Mouse (Mus musculus): Measurements from ENCODE around the gene Yipf4. TPM values are rescaled to one million over a fixed set of nuclear protein-coding genes. Genes with fewer than 3 reads are reported as not detected.
"Not testable (repeated sequence)": the region's sequence is repeated elsewhere in the genome, so short reads cannot be mapped to it uniquely, and the experiment has no call there.

The Yipf4 gene
- 10 to 100 TPM; 72.8 to 83.4 TPM for total RNA-seq (2021)
- long read RNA-seq, experiment 1, transcript Yipf4-201 (6 exons, 2,133 nt), result major isoform, 73 of 77 reads
- long read RNA-seq, experiment 1, partial matches to known transcripts, result 0 of 77 reads
- long read RNA-seq, experiment 1, other reads (novel, unspliced or antisense), result 3 of 77 reads
- long read RNA-seq, experiment 2, transcript Yipf4-201 (6 exons, 2,133 nt), result major isoform, 53 of 56 reads
- long read RNA-seq, experiment 2, partial matches to known transcripts, result 1 of 56 reads
- long read RNA-seq, experiment 2, other reads (novel, unspliced or antisense), result 2 of 56 reads

DNA sequence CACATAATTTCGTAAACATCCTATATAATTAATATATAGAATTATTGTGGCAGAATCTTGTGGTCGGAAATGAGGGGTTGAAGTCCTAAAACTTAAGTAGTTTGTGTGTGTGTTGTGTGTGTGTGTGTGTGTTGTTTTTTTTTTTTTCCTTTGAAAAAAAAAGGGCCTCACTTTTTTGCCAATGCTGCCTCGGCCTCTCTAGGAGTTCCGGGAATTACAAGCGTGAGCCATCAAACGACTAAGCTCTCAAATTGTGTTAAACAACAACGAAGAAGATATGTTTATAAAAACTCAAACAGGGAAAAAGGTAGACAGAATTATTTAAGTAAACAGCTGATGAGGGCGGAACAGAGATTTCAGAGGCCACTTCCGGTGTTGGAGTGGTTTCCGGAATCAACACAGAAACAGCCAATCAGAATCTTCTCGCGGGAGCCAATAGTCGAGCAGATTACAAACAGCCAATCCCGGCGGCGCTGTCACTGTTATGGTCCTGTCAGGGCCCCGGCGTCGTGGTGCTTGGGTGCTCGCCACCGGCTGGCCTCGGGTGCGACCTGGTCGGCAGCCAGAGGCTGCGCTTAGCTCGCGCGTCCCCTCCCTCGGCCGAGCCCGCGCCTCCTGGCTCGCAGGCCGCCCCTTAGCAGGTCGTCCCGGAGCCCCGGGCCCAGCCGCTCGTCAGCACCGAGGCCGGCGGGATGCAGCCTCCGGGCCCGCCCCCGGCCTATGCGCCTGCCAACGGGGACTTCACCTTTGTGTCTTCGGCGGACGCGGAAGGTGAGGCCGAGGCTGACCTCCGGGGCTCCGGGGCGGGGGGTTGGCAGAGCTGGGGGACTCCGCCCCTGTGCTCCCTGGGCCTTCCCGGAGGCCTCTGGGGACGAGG lies at the start of gene Yipf4:
TSS of gene Yipf4 (plus strand) at position 470 of the 877 bp plus-strand sequence.
- peak; percentile 97 to 98 for DNase-seq (ENCODE audit: low spot score in 2 of 2)

DNA sequence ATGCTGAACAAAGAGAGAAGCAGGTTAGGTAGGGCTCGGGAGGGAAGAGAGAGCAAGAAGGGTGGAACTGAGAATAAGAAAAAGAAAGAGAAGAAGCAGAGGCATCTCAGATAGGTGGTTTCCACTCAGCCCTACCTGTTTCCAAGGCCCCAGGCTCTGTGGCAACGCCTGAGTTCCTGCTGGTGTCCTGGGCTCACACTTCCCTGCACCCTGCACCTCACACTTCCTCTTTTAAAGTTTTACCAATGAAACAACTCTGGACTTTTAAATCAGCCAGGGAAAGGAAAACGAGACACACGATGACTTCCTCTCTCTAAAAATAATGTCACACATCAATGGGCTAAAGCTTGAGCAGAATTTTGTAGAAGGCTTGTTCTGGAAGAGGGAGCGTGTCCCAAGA lies 48.8 kb upstream of the Yipf4 start:
- DNase-seq (ENCODE audit: low spot score in 2 of 2), result no peak

DNA sequence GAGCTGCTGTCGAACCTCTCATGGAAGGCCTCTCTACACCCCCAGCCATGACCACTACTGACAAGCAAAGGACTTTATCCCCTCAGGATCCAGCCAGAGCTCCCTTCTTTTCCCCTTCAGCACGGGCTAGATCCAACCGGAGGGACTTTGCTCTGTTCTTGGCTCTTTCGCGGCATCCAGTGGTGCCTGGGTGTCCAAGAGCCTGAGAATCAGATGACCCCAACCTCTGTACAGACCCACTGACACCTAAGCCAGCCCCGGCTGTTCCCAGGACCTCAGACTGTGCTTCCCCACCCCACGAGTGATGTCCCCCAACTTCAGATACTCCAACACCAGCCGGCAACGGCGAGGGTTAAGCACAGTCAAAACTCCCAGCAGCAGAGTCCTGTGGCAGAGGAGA lies 39.5 kb upstream of the Yipf4 start:
- DNase-seq (ENCODE audit: low spot score in 2 of 2), result no peak

DNA sequence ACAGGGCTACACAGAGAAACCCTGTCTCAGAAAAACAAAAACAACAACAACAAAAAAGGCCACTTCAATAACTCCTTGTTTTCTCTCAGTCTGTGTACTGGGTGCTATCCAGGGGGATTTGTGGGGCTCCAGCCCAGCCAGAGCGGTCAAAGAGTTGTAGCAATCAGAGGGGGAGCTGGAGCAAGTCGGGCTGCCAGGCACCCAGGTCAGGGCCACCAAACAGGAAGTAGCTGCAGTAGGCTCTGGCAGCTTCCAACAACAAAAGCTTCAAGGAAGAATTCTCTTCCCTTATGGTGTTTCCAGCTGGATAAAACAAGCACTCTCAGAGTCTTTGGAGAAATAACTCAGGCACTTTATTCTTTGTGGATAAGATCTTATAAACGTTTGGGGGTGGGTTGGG lies 35.4 kb upstream of the Yipf4 start:
- no peak for DNase-seq (ENCODE audit: low spot score in 2 of 2)

DNA sequence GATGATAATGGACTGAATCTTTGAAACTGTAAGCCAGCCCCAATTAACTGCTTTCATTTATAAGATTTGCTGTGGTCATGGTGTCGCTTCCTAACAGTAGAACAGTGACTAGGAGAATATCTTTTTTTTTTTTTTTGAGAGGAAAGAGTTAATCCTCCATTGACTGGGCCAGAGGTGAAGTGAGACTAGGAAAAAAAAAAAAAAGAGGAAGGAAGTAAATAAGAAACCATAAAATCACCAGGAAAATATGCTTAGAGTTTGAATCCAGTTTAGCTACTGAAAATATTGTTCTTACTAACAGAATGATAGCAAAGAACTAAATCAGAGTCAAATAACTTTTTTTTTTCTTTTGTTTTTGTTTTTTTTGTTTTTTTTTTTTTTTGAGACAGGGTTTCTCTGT lies 34.6 kb upstream of the Yipf4 start:
- DNase-seq (ENCODE audit: low spot score in 2 of 2), result no peak

DNA sequence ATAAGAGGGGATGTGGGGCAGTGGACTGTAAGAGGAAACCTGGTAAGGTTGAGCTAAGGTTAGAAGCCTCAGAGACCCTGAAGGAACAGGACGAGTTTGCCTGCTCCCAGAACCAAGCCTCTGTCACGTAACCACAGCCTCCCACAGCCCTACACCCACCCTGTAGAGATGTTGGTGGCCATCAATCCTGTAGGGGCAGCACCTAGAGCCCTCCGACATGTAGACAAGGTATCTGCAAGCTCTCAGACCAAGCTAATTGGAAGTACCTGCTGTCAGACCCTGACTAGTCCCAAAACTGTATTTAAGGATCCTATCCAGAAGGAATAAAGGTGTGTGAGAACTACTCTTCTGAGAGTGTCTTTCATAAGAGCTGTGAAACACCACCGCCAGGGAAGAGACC lies 33.9 kb upstream of the Yipf4 start:
- no peak for DNase-seq (ENCODE audit: low spot score in 2 of 2)

DNA sequence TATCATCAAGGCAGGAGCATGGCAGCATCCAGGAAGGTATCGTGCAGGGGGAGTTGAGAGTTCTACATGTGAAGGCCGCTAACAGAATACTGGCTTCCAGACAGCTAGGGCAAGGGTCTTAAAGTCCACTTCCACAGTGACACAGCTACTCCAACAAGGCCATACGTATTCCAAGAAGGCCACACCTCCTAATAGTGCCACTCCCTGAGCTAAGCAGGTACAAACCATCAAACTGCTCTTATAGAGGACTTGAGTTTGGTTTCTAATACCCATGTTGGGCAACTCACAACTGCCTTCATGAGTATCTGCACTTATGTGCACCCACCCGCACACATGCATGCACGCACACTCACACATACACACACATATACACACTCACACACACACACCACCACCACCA lies 32.5 kb upstream of the Yipf4 start:
- no peak for DNase-seq (ENCODE audit: low spot score in 2 of 2)

DNA sequence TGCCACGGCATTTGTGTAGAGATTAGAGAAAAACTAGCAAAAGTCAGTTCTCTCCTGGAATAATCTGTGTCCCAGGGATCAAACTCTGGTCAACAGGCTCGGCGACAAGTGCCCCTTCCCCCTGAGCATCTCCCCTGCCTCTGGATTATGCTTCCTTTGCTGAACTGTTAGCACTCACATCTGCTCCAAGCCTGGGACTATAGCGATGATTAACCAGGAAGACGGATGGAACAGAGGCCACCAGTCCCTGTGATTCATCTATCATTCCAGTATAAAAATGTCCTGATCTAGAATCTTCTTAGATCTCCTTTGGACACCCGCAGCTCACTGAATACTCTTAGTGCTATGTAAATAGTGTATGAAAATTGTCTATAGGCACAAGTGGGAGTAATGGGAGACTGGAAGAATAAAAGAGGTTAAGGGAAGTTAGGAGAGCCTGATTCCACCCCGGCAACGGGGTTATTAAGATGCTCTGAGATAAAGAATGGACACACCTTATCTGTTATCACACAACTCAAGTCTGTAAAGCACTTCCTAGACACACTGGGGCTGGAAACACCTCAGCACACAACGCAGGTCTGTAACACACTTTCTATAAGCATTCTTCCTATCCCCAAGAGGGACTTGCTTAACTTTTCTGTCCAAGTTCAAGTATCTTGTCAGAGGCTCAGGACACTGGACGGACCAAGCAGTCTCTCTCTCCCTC lies 31.2 kb upstream of the Yipf4 start:
- no peak for DNase-seq (ENCODE audit: low spot score in 2 of 2)

DNA sequence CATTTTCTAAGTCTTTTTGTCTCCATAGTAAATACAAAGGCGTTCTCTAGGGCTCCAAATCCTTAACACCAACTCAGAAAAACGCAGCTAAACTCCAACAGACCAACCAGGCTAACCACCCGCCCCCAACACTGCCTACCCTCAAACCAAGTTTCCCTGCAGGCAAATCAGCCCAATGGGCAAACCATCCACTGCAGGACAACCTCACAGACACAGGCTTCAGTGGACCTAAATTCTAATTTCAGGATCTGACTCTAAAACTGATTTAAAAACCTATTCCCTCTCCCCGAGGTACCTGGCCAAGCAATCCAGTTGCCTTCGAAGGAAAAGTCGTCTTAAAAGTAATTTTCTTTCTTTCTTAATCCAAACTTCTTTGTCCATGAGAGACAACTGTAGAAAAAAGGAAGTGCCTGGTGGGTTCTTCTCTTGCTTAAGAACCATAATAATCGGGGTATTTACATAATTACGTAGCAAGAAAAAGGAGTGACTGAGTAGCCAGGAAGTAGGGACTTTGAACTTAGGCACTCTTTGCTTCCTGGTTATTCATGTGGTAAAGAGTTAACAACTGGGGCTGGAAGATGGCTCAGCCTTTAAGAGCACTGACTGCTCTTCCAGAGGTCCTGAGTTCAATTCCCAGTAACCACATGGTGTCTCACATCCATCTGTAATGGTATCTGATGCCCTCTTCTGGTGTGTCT lies 30.4 kb upstream of the Yipf4 start, which contains the start of gene Nlrc4:
TSS of gene Nlrc4 (minus strand) at position 432 of the 698 bp plus-strand sequence.
- DNase-seq (ENCODE audit: low spot score in 2 of 2), result no peak

DNA sequence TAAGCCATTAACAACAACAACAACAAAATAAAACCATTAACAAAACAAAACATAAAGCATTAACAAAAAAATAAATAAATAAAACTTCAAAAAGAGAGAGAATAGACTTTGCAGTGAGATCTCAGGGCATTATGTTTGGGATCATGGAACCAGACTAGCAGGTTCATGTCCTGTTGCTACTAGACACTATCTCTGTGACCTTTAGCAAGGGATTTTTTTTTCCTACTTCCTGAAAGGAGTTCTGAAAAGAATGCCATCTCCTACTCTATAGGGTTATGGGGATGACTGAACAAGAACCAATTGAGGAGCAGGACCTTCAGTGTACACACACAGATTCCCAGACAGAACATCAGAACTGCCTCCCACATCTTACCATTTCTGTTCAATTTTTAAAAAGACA lies 25.8 kb upstream of the Yipf4 start:
- no peak for DNase-seq (ENCODE audit: low spot score in 2 of 2)

DNA sequence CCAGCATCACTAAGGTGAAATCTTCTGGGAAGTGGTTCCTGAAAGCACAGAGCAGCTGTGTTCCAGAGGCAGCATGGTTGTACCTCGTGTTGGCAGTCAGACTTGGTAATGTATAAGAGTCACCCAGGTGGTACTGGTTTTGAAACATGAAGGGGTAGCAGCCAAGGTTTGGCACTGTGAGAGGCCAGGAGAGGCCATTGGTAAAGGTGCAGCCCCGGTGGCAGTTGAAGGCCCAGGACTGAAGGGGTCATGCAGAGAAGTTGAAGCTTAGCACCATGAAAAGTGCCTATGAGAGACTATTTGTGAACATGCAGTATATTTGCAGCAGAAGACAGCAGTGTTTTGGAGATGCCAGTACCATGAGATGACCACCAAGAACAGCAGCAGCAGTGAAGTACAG lies 21.3 kb upstream of the Yipf4 start:
- not testable (repeated sequence) for DNase-seq (ENCODE audit: low spot score in 2 of 2)

DNA sequence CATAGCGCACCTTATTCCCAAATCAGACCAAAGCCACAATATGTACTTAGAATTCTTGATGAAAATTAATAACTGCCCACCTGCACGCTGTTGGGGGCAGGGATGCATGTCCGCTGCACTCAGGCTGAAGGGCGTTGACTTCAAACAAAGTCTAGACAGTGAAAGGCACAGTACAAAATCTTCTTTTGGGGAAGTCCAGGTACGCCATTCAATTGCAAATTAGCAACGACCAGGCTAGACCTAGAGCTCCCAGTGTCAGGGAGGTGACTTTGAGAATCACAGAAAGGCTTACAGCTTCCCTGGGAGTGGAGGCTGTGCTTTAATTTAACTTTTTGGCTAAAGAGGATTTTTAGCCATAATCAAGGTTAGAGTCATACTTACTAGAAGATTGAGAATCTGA lies 19.2 kb upstream of the Yipf4 start:
- not testable (repeated sequence) for DNase-seq (ENCODE audit: low spot score in 2 of 2)

DNA sequence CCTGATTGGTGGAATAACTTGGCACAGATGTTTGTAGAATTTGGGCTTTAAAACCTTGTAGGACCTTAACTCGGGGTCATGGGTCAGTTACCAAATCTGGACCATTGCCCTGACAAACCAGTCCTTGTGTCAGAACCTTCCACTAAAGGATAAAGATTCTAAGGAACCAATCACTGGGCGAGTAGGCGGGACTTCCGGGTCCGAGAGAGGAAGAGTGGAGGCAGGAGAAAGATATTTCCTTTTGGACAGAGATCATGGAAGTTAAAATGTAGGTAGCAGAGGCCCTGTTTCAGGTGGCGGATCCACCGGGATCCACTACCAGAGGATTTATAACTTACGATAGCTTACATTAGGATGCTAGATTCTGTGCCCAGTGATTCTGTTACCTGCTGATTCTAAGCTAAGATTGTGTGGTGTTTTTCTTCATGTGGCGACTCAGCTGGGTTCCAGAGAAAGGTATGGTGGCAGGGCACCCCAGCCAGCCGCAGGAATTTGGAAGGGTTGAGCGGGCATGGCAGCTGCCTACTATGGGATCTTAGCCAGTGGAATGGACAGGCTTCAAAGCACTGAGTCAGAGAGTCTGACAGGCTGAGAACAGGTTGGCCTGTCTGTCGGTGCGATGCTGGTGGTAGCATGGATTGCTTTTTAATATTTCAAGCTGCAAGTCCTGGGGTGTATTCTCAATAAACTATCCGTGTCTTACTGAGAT lies 8.8 kb upstream of the Yipf4 start:
- DNase-seq (ENCODE audit: low spot score in 2 of 2), result no peak

DNA sequence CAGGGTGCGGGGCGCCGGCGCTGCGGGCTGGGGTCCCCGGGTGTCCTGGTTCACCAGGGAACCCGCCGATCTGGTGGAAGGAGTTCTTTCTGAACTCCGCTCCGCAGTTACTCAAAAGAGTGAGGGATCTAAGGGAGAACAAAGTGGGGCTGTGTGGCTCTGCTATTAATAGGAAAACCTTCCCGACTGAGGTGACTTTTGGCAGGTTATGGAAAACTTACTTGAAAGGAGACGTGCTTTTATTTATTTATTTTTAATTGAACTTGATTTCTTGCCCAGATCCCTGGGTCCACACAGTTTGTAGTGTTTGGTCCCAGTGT lies 568 bp downstream of the Yipf4 start:
- no peak for DNase-seq (ENCODE audit: low spot score in 2 of 2)

DNA sequence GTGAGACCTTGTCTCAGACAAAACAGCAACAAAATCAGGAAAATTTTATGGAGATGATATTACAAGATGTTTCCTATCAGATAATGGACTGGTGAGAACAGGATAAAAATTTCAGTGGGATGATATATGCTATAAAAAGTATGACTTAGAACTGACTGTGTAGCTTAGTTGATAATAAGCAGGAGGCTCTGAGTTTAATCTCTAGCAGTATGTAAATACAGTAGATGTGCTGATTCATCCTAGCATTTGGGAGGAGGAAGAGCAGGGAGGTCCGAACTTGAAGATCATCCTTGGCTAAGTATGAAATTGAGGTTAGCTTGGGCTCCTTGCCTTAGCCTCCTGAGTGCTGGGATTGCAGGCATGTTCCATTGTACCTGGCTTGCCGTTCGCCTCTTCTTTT lies 2.3 kb downstream of the Yipf4 start:
- DNase-seq (ENCODE audit: low spot score in 2 of 2), result no peak

DNA sequence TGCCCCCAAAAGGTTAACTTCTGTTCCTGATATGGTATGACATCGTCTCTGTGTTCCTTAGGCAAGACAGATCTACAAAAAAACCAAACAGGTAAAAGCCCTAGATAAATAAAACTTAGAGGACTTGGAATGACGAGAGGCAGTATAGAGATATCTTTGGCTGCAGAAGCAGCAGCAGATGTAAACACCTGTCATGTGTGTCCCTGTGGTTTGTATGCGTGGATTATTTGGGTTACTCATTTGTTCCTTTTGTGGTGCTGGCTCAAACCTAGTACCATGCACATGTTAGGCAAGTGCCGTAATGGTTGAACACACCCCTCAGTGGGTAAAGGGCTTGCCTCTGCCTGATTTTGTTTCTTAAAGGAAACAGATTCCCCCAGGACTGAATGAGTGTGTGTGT lies 10.9 kb downstream of the Yipf4 start:
- DNase-seq (ENCODE audit: low spot score in 2 of 2), result no peak

DNA sequence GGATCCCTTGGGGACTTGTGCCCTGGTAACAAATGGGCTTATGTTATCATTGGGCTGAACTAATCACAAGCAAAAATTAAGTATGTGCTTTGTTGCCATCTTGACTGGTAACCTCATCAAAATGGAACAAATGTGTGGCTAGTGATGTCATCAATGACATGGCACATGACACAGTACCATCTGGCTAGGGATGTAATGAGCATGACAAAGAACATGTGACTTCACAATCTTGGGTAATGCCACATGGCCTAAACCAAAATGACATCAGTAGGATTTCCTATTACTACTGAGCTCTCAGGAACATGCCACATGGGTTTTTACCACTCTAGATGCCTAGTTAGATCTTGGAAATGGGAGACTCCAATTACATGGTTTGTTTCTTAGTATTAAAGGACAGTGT lies 11.8 kb downstream of the Yipf4 start:
- DNase-seq (ENCODE audit: low spot score in 2 of 2), result no peak

DNA sequence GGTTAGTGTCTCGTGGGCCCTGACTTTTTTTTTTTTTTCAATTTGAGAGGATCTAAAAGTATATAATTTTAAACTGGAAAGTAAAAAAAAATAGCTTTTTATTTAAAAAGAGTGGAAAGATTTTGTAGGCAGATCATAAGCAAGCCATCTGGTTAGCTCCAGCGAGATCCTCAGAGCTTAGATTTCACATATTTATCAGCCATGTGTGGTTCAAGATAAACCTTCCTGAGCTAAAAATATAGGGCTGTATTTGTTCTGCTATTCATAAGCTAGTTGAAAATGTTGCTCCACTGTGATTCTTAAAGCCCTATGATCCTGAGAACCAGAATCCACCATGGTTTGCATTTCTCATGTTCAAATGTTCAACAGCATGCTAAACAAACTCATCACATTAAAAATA lies 18.6 kb downstream of the Yipf4 start:
- DNase-seq (ENCODE audit: low spot score in 2 of 2), result no peak

DNA sequence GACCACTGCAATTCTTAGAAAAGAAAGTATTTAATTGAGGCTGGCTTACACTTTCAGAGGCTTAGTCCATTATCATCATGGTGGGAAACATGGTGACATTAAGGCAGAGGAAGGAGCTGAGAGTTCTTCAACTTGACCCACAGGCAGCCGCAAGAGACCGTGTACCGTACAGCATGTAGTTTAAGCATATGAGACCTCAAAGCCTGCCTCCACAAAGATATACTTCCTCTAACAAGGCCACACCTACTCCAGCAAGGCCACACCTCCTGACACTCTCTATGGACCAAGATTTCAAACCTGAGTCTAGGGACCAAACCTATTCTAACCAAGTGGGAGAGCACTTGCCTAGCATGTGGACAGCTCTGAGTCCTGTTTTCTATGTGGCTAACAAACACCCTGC lies 19.3 kb downstream of the Yipf4 start:
- DNase-seq (ENCODE audit: low spot score in 2 of 2), result no peak

DNA sequence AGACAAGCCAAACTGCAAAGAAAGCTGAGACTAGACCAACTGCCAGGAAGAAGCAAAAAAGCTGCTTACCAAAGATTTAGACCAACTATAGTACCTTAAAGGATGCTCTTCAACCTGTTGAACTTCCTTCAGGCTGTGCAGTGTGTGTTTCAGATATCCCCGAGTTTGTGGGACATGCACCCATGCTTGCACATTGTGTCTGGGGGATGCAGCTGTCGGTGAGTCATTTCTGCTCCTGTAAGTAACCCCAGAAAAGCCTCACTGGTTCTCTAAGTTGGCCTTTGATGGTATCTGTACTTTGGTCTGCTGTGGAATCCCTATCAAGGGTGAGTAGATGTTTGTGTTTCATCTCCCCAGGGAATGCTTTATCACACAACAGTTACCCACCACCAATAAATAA lies 23.0 kb downstream of the Yipf4 start:
- DNase-seq (ENCODE audit: low spot score in 2 of 2), result no peak

Data from left cerebral cortex, adult 18-20 months (tissue).